Mouse (Mus musculus): ENCODE measurements at regions not wholly inside any gene's neighbourhood (a gene's known extent, or its start where the extent isn't known, plus 50 kb on each side); places are given as distances from the start of the nearest gene placed in this dataset.

DNA sequence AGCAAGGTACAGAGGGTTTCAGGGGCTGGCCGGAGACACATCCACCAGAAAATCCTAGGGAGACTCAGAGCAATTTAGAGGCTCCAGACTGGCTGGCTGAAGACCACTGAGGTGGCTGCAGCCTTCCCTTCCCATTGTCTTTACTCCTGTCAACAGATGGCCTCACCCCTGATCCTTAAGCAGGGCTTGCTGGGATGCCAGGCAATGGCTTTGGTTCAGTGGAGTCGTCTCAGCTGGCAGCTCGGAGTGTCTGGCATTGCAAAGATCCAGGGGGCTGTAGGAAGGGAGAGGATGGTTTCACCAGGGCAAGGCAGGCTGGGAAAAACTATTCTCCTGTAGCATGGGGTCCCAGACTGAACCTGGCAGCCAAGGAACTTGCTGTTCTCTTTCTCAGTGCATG, 395.8 kb downstream of the Tshz3 start:
- no peak for DNase-seq

DNA sequence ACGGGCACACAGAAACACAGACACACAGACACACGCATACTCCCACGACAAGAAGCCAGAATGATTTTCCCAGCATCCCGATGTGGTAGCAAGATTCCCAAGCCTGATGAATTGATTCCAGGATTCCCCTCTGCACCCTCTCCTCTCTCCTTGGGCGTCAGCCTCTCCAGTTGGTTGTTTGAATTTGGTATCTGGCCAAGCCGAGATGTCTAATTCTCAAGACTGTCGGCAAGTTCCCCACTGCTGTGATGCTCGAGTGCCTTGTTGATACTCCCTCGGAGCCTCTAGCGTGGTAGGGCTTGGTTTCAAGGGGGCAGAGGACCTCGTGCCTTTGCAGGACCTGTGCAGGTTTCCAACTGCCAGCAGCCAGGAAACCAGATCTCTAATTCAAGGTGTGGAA, 397.9 kb downstream of the Tshz3 start:
- no peak for DNase-seq

DNA sequence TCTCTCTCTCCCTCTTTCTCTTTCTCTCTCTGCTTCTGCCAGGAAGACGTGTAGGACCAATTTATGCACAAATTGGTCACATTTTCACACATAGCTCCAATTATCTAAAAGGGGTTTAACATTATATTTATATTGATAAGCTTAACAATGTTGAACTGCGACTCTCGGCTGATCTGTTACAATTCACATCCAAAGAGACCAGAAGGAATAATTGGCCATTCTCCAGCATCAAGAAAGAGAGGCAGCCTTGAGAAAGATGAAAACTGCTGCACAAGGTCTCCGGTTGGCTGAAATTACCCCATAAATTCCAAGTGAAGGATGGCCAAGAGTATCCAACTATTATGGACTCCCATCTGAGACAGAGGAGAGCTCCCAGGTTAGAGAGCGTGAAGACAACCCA, 398.4 kb downstream of the Tshz3 start:
- no peak for DNase-seq

DNA sequence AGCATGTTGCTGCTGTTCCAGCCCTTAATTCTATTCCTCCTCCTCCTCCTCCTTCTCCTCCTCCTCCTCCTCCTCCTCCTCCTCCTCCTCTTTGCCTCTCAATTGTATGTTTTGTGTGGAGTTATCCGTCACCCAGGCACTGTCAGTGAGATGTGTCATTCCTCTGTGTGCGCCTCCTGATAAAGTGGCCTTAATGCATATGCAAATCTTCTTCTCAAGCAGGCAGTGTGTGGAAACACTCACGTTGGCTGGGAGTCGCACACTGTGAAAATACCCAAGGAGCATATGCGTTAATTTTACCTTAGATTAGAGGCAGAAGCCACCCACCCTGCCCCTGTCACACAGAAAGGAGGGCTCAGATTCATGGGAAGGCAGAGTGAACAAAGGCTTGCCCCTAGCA, 401.0 kb downstream of the Tshz3 start:
- DNase-seq, result no peak

DNA sequence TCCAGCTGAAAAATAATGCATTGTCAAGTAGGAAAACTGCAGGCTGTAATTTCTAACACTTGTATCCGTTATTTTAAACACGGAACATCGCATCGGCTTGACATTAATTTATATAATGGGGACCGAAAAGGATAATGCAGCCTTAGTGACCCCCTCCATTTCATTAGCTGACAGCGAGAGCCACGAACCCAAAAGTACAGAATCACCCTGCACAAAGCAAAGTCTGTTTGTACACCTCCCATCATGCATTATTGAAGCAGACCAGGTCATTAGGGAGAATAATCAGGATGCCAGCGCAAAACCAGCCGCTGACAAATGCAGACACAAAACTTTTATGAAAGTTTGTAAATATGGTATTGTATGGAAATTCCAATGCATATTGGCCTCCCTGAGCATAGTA, 406.8 kb downstream of the Tshz3 start:
- DNase-seq, result no peak

DNA sequence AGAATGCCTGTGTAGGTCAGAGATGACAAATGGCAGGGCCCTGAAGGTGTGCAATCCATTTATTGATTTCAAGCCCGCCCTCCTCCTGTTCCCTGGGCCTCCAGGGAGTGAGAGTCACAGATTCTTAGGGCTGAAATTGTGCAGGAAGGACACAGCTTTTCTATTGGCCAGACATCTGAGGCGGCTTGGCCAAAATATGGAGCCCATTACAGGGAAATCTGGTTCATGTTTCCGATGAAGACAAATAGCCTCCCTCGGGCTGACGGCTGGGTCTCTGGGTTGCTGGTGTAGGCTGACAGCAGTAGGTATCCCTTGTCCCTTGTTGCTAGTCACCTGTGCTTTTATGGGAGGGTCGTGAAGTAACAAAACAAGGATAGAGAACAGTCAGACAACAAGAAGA, 413.2 kb downstream of the Tshz3 start:
- DNase-seq, result no peak

DNA sequence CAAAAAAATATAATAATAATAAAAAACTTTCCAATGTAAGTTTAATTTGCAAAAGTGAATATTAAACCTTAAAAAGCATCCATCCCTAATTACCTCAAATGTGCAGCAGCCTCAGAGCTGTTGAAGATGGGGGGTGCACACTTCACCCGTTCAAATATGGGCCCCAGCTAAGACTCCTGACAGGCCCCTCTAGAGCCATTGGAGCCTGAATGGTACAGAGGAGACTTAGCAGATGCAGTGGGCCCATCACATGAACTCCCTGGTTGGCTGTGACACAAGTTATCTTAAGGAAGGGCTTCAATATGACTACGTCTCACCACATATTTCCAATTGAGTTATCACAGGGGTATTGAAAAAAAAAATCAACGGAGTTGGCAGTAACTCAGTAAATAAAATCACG, 422.9 kb downstream of the Tshz3 start:
- DNase-seq, result no peak

DNA sequence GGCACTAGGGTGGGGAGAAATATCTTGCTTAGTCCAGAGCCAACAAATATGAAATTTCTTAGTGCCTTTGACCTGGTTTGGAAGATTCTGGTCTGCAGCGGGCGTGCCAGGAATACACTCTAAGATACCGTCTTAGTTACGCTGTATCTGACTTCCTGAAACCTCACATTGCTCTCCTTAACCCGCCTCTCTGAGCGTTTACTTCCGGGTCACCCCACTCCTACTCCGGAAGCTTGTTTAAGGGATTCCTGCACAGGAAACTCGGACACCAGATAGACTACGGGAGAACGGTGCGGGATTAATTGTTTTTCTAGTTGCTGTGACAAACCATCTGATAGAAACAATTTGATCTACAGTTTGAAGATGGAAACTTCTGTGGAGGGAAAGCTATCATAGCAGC, 442.3 kb downstream of the Tshz3 start:
- DNase-seq, result peak; percentile 18 to 27

DNA sequence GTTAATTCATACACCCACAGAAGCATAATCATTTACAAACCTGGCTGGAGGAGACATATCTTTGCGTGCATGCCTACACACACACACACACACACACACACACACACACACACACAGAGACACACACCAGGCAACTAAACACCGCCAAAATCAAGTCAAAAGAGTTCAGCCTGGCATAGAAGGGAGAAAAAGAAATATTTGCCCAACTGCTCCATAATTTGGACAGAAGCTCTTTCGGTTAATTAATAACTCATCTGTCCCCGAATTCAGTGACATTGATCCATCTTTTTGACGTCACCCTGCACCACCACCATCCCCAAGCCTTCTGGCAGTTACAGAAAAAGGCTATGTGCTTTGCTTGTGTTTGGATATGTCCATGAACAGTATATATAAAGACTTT, 444.9 kb downstream of the Tshz3 start:
- no peak for DNase-seq

DNA sequence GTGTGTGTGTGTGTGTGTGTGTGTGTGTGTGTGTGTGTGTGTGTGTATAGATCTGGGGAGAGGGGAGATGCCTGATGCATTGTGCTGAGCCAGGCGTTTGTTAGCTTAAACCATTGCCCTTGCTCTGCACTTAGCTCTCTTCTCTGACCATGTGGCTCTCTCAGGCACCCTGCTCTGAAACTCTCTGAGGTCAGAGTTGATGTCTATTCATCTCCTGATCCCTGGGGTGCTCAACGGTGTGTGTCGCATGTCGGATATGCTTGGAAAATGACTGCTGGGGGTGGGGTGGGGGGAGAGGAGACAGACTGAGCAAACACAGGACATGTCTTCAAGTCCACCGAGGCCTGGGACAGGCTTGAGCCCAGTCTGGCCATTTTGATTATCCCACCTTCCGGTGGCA, 446.4 kb downstream of the Tshz3 start:
- no peak for DNase-seq

DNA sequence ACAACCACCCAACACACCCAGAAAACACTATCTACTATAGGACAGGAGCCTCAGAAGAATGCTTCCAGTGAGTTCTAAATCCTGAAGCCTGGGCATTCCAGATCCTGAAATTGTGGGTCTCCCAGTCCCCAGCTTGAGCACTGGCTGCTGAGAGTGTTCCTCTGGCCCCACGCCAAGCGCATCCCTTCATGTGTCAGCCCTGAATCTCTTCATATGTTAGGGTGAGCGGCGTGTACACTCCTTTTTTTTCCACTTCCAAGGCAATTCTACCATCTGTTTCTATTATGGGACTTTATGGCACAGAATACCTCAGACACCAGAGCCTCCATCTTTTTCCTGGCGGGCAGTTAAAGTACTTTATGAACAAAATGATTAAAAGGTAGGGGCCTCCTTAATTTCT, 451.8 kb downstream of the Tshz3 start:
- no peak for DNase-seq

DNA sequence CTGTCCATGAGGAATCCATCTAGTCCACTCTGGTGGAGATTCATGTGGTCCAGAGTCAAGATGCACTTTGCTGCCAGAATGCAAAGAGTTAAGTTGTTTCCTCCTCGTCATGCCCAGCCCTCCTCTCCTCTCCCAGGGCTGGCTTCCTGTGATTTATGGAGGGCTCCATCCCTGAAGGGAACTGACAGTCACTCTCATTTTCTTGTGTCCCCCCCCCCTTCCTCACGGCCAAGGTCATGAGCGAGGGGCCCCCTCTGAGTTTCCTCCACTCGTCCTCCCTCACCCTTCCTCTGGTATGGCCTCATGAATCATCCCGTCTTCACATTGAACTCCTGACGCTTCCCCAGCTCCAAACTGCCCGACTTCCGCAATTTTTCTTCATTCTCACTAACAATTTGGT, 461.9 kb downstream of the Tshz3 start:
- no peak for DNase-seq

DNA sequence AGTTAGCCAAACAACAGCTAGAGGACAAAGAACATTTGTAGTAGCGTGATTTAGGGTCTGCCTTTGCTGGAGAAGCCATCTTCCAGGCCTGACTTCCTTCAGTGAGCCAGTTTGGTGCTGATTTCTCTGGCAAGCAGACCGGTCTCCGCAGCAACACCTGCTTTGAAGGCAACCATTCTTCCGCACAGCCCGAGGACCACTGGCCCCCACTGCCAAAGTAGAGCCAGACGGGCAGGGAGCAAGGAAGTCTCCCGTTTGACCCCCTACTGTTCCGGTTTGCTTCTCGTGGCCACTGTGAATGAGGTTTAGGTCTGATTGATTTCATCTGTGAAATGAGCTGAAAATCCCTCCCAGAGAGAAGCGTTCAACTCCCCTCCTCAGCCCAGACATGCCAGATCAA, 471.0 kb downstream of the Tshz3 start:
- no peak for DNase-seq

DNA sequence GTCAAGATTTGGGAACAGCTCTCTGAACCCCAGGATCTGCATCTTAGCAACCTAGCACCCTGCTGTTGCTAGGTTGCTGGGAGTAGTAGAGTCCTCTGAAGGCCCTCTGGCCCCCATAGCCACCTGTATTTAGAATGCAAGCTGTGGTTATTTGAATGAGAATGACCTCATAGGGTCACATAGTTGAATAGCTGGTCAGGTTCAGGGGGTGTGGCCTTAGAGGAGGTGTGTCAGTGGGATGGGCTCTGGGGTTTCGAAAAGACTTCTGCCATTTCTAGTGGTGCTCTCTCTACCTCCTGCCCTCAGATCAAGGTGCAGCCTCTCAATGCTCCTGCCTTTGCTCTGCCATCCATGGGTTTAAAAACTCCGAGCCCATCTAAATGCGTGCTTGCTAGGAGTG, 477.8 kb downstream of the Tshz3 start:
- no peak for DNase-seq

DNA sequence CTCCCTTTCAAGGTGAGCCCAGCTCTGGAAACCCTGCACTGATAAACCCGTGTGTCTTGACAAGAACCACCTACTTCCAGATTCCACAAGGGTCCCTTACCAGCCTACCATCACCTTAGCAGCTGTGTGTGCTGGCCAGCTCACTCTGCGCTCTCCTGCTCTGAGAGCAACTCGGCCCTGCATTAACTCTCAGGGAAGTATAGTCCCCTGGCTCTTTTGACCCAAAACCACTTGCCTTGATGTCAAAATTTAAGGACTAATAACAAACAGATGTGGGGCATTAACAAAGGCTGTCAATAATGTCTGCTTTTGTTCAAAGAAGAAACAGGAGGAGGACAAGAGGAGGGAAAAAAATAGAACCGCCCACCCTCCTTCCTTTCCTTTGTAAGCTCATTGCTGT, 480.3 kb downstream of the Tshz3 start:
- no peak for DNase-seq

DNA sequence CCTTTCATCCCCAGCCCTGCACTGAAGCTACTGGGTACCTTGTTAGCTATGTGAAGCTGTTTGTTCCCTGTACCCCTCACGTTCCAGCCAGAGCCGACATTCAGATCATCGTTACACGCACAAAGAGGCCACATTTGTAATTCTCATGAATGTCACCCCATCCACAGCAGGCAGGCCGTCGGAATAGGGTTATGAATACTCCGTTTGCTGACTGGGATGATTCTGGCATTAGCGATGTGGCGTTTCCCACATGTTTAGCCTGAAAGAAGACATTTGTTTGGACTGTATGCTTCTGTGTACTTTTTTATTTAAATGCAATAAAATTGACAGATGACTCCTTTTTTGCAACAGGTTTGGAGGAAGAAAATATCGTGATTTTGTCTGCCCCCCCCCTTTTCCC, 482.0 kb downstream of the Tshz3 start:
- no peak for DNase-seq

DNA sequence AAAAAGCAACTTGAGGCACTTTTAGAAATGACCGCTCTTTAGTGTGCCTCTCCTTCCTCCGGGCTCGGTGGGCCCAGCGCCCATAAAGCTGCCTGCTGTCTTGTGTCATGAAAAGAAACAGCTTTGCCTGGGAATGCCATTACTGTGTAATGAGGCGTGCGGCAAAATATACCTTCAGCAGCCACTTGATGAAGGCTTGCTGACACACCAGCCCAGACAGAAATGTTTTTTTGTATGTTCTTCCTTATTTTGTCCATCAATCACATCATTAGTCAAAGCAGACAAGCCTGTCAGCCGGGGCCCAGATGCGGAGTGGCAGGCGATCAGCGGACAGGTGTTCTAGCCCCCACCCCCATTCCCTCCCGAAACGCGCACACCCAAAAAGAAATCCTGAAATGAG, 482.5 kb downstream of the Tshz3 start:
- no peak for DNase-seq

DNA sequence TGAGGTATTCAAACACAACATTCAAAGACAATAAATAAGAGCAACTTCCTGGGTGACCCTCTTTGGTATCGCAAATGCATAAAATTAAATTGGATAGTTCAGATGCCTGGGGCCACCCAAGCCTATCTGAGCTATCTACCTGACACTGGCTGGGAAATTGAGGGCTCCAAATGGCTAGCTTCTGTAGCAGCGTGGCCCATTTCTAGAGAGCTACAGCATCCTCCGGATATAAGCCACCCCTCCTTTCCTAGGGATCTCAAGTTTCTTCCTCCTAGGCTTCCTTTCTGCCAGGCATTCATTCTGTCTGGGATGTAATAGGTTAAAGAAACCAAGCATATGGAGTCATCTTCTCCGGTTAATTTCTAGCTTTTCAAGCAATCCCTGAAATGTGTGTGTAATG, 483.2 kb downstream of the Tshz3 start:
- DNase-seq, result no peak

DNA sequence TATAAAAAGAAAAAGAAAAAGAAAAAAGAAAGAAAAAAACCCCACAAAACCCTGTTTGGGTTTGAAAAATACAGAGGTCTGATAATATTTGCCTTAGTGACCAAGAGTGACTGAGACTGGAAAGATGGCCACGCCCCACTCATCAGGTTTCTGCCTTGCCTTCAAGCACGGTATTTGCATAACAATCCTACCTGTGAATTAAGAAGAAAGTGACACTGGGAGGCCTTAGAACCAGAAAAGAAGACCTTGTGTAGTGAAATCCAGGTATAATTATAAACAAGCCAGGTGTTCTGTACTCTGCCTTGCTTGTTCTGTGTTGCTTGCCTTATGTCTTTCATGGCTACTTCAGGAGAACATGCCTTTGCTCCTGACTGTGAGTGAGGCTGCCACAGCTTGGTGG, 494.6 kb downstream of the Tshz3 start:
- DNase-seq, result no peak

DNA sequence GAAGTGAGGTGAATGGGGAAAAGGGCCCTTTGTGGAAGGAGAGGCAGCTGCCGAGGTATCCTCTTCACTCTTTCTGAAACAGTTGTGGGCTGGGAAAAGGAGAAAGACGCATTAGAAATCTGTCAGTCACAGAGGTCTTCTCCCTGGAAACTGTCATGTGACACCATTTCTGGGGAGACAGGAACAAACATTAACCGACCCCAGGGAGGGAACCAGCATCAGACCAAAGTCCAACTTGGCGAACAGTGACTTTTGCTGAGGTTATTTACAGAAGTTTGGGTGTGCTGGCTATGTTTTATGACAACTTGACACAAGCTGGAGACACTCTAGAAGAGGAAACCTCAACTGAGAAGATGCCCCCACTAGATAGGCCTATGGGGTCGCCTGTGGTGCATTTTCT, 506.9 kb downstream of the Tshz3 start:
- no peak for DNase-seq

DNA sequence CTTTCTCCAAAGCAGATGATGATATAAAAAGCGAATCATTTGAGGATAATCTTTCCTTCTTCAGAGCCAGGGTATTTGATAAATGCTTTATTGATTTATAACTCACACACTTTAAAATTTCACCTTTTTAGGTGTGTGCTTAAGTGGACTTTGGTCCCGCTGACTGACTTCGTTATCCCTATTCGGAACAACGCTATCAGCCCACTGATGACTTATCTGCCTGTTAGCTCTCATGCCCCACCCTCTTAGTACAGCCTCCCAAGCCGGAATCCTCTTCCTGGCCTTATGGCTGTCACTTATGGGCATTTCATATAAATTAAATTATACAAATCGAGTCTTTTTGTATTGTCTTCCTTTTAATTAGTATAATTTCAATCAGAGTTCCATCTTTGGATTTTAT, 510.4 kb downstream of the Tshz3 start:
- no peak for DNase-seq

DNA sequence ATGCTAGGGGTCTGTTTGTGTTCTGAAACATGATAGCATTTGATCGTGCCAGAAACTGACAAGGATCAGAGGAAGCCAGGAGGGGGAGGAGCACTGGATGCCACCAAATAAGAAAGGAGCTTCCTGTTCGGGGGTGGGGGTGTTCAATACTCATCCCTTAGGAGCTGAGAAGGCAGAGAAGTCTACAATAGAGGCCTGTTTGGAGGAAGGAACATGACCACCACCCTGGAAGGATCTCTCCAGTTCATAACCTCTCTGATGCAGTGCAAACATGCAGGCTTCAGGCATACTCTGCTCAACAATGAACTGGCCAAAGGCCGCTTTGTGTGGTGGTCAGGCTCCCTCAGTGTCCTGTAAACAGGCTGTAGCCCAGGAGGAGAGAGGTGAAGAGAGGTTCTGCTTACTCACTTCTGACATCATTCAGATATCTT, 515.8 kb downstream of the Tshz3 start:
- DNase-seq, result no peak

DNA sequence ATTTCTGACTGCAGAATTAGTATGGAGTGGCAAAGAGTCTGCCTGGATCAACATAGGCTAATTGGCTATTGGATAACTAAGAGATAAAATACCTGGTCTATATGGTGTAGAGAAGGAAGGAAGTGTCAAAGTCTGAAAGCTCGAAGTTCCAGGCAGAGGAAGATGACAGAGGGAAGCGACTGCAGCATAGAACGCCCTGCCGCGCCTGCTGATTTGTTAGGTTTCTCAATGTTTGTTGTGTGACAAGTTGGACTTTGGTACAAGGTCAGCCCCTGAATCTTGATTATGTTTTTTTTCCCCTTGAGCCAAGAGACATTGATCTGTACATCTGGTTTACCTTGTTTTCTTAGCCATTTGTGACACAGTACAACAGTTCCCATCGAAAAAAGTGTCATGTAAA, 517.6 kb downstream of the Tshz3 start:
- no peak for DNase-seq

DNA sequence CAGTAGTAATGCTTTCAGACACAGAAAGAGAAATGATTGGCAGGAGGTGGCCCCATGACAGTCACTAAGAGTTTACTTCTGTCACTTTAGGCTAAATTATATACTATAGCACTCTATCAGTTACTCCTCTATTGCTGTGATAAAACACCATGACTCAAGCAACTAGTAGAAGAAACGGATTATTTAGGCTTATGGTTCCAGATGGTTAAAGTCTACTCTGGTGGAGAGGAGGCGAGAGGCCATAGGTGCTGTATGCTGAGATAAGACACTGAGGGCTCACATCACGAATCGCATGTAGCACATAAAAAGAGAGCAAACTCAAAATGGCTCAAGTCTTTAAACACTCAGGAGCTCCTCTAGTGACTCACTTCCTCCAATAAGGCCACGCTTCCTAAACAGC, 522.6 kb downstream of the Tshz3 start:
- no peak for DNase-seq

DNA sequence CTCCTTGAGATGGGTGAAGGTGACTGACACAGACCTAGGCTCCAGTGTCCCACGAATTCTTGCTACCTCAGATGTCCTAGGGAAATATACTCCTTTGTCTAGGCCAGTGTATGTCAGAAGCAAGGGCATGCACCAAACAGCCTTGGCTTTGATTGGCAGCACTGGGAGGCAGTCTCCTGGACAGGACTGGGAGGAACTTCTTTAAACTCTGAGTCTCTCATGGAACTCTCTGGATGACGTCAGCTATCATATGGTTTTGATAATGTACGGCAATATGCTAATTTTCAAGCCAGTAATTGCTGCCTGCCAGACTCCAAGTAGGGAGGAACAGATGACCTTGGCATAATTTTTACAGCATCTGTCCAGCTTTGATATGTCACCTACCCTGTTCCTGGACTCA, 528.5 kb downstream of the Tshz3 start:
- no peak for DNase-seq
